Mouse (Mus musculus) regulatory T cell (primary cell): ENCODE measurements around the gene Lrpprc.

Source experiments
- in situ Hi-C: fragments of 300-600 bp; cut with MboI, MseI; formaldehyde crosslinking; loops from one replicate; pipeline ENCODE4 v1.15.1; 2025; ENCODE audit warnings: high pct_unique_total_duplicates

Lrpprc gene

GRCm38 (mm10) chr17:84771882-84772281 lies 18.7 kb downstream of the Lrpprc start:
- in situ Hi-C loops: loop anchor here (10.0 kb wide), 1 partner anchor 1227 kb away; no protein-coding TSS in a partner anchor

- in situ Hi-C loops: no loop called here
Measured at GRCm38 (mm10) chr17:84758971-84759370, 31.6 kb downstream of the Lrpprc start.

- in situ Hi-C loops: no loop called here
Measured at GRCm38 (mm10) chr17:84758374-84758773, 32.2 kb downstream of the Lrpprc start.

- in situ Hi-C loops: no loop called here
Measured at GRCm38 (mm10) chr17:84756090-84756489, 34.5 kb downstream of the Lrpprc start.

GRCm38 (mm10) chr17:84753489-84753888 lies 37.1 kb downstream of the Lrpprc start:
- in situ Hi-C loops: no loop called here

GRCm38 (mm10) chr17:84752286-84752685 lies 38.3 kb downstream of the Lrpprc start:
- in situ Hi-C loops: no loop called here

- in situ Hi-C loops: no loop called here
Measured at GRCm38 (mm10) chr17:84751630-84752191, 38.9 kb downstream of the Lrpprc start.

- in situ Hi-C loops: no loop called here
Measured at GRCm38 (mm10) chr17:84750130-84750529, 40.5 kb downstream of the Lrpprc start.

GRCm38 (mm10) chr17:84749297-84749696 lies 41.3 kb downstream of the Lrpprc start:
- in situ Hi-C loops: no loop called here

GRCm38 (mm10) chr17:84748152-84748682 lies 42.4 kb downstream of the Lrpprc start:
- in situ Hi-C loops: no loop called here

- in situ Hi-C loops: no loop called here
Measured at GRCm38 (mm10) chr17:84747212-84747611, 43.4 kb downstream of the Lrpprc start.

- in situ Hi-C loops: no loop called here
Measured at GRCm38 (mm10) chr17:84745001-84745400, 45.6 kb downstream of the Lrpprc start.

GRCm38 (mm10) chr17:84744256-84744655 lies 46.3 kb downstream of the Lrpprc start:
- in situ Hi-C loops: no loop called here

GRCm38 (mm10) chr17:84738073-84738797 lies 52.4 kb downstream of the Lrpprc start:
- in situ Hi-C loops: no loop called here

GRCm38 (mm10) chr17:84736719-84737118 lies 53.9 kb downstream of the Lrpprc start:
- in situ Hi-C loops: no loop called here

GRCm38 (mm10) chr17:84732612-84733011 lies 58.0 kb downstream of the Lrpprc start:
- in situ Hi-C loops: no loop called here

- in situ Hi-C loops: no loop called here
Measured at GRCm38 (mm10) chr17:84731361-84731760, 59.2 kb downstream of the Lrpprc start.

GRCm38 (mm10) chr17:84729140-84729539 lies 61.4 kb downstream of the Lrpprc start:
- in situ Hi-C loops: no loop called here

GRCm38 (mm10) chr17:84728201-84728911 lies 62.2 kb downstream of the Lrpprc start:
- in situ Hi-C loops: no loop called here

- in situ Hi-C loops: no loop called here
Measured at GRCm38 (mm10) chr17:84725163-84725562, 65.4 kb downstream of the Lrpprc start.

GRCm38 (mm10) chr17:84724028-84724427 lies 66.6 kb downstream of the Lrpprc start:
- in situ Hi-C loops: no loop called here

GRCm38 (mm10) chr17:84719105-84719504 lies 71.5 kb downstream of the Lrpprc start:
- in situ Hi-C loops: no loop called here
